Mouse (Mus musculus): ENCODE measurements at regions not wholly inside any gene's neighbourhood (a gene's known extent, or its start where the extent isn't known, plus 50 kb on each side); places are given as distances from the start of the nearest gene placed in this dataset.

GRCm38 (mm10) chr2:169450801-169451200 lies 136.7 kb downstream of the Gm11011 start:
- DNase-seq (ENCODE audit: low spot score), result no peak

GRCm38 (mm10) chr2:169447495-169448280 lies 139.9 kb downstream of the Gm11011 start:
- DNase-seq (ENCODE audit: low spot score), result no peak

DNA sequence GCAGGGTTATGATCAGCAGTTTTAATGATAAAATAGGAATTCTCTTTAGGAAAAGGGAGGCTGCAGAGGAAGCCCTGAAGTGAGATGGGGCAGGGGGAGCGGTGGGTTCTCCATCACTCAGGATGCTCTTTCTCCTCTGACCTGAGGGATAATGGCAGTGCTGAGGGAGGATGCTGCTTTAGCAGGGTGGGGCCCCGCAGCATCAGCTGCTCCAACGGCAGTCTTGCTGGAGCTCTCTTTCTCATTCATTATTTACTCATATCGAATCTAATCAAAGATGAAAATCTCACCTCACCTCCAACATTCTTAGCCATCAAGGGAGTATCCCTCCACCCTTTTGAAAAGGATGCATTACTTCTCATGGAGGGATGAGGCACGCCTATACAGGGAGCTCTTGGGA lies 141.7 kb downstream of the Gm11011 start:
- no peak for DNase-seq (ENCODE audit: low spot score)

- no peak for DNase-seq (ENCODE audit: low spot score)
Observed at GRCm38 (mm10) chr2:169445371-169445770, 142.2 kb downstream of the Gm11011 start.

- no peak for DNase-seq (ENCODE audit: low spot score)
Observed at GRCm38 (mm10) chr2:169443271-169443670, 144.3 kb downstream of the Gm11011 start.

DNA sequence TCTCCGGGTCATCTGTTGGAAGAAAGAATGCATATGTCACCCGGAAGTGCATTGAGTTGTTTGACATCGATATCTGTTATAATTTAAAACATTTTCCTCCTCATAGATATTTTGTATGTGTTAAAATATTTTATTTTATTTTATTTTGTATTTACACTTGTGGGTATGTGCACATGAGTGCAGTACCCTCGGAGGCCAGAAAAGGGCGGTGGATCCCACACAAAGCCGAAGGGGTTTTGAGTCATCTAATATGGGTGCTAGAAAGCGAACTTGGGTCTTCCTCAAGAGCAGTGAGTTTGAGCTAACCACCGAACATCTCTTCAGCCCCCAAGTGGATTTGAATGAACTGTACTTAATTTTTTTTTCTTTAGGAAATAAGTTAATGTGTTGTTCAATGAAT lies 156.0 kb downstream of the Gm11011 start:
- no peak for DNase-seq (ENCODE audit: low spot score)

- no peak for DNase-seq (ENCODE audit: low spot score)
Observed at GRCm38 (mm10) chr2:169429411-169429810, 158.1 kb downstream of the Gm11011 start.

GRCm38 (mm10) chr2:169424166-169424920 lies 163.2 kb downstream of the Gm11011 start:
- DNase-seq (ENCODE audit: low spot score), result no peak

- DNase-seq (ENCODE audit: low spot score), result no peak
Observed at GRCm38 (mm10) chr2:169412361-169412760, 175.2 kb downstream of the Gm11011 start.

- DNase-seq (ENCODE audit: low spot score), result no peak
Observed at GRCm38 (mm10) chr2:169410080-169410479, 177.5 kb downstream of the Gm11011 start.

DNA sequence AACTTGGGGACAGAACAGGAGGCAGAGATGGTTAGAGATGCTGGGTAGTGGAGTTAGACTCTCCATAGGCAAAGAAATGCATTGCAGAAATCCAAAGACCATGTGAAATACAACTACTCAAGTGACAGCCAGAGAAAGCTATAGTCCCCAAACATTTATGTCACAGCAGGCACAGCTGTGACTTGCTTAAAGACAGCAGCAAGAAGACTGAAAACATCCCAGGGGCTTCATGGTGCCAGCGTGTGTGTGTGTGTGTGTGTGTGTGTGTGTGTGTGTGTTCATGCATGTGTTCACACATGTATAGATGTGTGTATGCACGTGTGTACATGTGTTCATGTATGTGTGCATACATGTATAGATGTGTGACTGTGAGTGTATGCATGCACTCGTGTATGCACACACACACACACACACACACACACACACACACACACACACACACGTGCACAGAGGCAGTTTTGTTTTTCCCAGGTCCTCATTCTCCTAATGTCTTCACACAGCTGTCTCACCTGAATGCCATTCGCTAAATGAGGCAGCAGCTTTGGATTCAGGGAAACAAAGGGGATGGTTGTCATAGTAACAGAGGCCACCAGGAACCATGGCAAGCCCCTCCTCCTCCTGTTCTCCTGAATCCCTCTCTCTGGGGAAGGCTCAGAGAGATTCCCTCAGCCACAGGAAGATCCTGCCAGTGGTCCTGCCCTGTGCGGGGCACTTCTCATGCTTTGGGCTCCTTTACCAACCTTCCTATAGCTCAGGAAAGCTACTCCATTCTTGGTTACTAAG lies 182.4 kb downstream of the Gm11011 start:
- no peak for DNase-seq (ENCODE audit: low spot score)

DNA sequence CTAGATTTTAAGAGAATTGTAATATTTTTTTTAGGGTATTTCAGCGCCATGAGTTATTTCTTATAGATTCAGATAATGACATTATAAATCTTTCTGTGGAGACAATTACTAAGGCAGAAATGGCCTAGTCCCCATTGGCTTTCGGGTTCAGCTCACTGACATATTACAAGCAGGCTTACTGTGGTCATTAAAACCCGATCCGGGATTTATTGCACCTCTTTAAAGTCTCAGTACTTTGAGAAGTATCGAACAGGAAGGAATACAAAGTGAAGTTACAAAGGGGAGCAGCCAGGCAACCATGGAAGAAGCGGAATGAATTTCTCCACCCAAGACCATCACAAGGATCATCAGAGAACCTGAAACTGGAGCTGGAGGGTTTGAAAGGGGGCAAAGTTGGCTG lies 189.8 kb downstream of the Gm11011 start:
- no peak for DNase-seq (ENCODE audit: low spot score)

- no peak for DNase-seq (ENCODE audit: low spot score)
Observed at GRCm38 (mm10) chr2:169397013-169397412, 190.5 kb downstream of the Gm11011 start.

- DNase-seq (ENCODE audit: low spot score), result no peak
Observed at GRCm38 (mm10) chr2:169396294-169396693, 191.3 kb downstream of the Gm11011 start.

DNA sequence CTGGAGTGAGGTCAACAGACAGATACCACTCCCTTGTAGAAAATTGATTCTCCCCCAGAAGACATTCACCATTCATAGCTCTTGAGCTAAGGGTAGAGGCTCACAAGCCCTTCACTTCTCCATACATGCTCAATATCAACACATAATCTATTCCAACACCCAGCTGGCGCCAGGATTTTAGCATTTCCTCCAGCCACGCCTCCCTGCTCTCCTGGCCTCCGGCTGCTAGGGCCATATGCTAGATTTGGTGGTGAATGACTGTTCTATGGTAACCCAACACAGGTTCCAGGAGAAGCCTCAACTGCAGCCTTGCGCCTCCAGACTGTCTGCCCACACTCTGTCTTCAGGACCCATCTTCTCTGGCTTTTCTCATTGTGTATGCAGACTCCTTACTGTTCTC lies 197.9 kb downstream of the Gm11011 start:
- DNase-seq (ENCODE audit: low spot score), result no peak

DNA sequence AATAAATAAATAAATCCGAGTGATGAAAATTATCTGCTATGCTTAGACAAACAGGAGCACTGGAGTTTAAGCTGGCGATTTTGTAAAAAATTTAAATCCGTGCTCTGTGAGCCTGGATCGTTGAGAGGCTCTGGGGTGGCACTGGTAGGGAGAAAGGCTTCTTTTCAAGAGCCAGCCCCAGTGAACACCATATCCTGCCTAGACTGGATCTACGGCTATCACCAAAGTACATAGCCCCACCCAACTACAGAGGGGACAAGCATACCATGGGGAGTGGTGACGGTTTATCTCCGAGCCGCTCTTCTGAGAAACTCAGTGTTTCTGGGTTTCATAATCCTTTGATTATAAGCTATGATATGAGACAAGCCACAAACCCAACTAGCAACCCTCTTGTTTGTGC lies 199.0 kb downstream of the Gm11011 start:
- no peak for DNase-seq (ENCODE audit: low spot score)

- DNase-seq (ENCODE audit: low spot score), result no peak
Observed at GRCm38 (mm10) chr2:169387765-169388518, 199.6 kb downstream of the Gm11011 start.

GRCm38 (mm10) chr2:169383701-169384100 lies 203.8 kb downstream of the Gm11011 start:
- no peak for DNase-seq (ENCODE audit: low spot score)

DNA sequence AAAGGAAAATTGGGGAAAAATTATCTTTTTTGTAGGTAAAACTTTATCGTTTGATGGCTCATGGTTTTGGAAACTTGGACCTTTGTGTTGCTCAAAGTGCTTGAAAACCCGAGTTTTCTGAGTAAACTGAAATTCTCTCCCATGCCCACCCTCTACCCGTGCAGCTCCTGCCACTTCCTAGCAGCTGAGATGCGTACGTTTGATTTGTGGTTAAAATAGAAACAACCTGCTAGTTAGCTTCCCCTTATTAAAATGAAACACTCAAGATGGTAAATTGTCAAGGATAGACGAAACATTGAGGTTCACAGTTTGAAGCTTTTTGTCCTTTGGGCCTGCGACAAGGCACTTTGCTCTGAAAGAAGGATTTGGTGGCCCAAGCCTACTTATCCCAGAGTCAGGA lies 214.5 kb downstream of the Gm11011 start:
- no peak for DNase-seq (ENCODE audit: low spot score)

DNA sequence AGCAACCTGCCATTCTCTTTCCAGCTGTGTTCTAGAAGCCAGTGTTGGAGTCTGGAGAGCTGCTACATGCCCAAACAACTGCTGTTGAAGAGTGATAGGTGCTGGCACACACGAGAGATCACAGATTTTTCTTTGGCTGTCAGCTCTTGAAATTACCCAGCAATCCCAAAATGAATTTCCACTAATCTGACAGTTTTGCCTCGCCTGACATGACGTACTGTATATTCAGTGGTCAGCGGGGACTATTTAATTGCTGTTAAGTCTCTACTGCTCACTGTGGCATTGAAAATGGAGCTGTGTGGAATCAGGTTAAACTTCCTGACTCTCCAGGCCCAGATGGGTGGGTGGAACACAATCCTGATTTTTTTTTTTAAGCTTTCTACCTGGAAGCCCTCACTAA lies 222.5 kb downstream of the Gm11011 start:
- no peak for DNase-seq (ENCODE audit: low spot score)

- DNase-seq (ENCODE audit: low spot score), result no peak
Observed at GRCm38 (mm10) chr2:169360272-169360671, 227.3 kb downstream of the Gm11011 start.

GRCm38 (mm10) chr2:169357400-169357799 lies 230.1 kb downstream of the Gm11011 start:
- DNase-seq (ENCODE audit: low spot score), result no peak
